Mouse (Mus musculus) hindbrain, postnatal 0 days (tissue): ENCODE results near the gene Atoh8. TPM values are rescaled to one million over a fixed set of nuclear protein-coding genes. Genes with fewer than 3 reads are reported as not detected.

Experiments
- ATAC-seq: fragments of 200-750 bp; cut with Nextera tagmentation; 2 replicates; pipeline ENCODE4 v1.8.0; 2017; ENCODE audit warnings: mild to moderate bottlenecking, moderate TSS enrichment, moderate library complexity
- DNase-seq: peaks from one replicate; pipeline ENCODE4 v3.0.0-alpha.2; 2015; ENCODE audit warnings: low spot score
- H3K27ac ChIP-seq: fragments of 300-500 bp; sonication (generic); 2 replicates; pipeline ENCODE4 v1.5.1; 2014; ENCODE audit warnings: mild to moderate bottlenecking
- H3K27me3 ChIP-seq: fragments of 300-500 bp; sonication (generic); 2 replicates; pipeline ENCODE4 v1.6.1; 2014; ENCODE audit warnings: low read length, mixed read lengths; ENCODE audit not compliant: insufficient read depth
- H3K36me3 ChIP-seq: fragments of 300-500 bp; sonication (generic); 2 replicates; pipeline ENCODE4 v1.6.1; 2014; ENCODE audit warnings: low read length, mixed read lengths; ENCODE audit not compliant: insufficient read depth
- H3K4me1 ChIP-seq: fragments of 300-500 bp; sonication (generic); 2 replicates; pipeline ENCODE4 v1.6.1; 2014; ENCODE audit warnings: antibody characterized with exemption, low read length, mixed read lengths; ENCODE audit not compliant: insufficient read depth
- H3K4me2 ChIP-seq: fragments of 300-500 bp; sonication (generic); 2 replicates; pipeline ENCODE4 v1.6.1; 2014; ENCODE audit warnings: low read depth, mild to moderate bottlenecking, low read length, moderate library complexity, mixed read lengths
- H3K4me3 ChIP-seq: fragments of 300-500 bp; sonication (generic); 2 replicates; pipeline ENCODE4 v1.5.1; 2014; ENCODE audit warnings: low read length
- H3K9ac ChIP-seq: fragments of 300-500 bp; sonication (generic); replicated peaks from 2 replicates; pipeline ENCODE4 v1.6.1; 2014; ENCODE audit warnings: mild to moderate bottlenecking, low read length, moderate library complexity, mixed read lengths
- H3K9me3 ChIP-seq: fragments of 300-500 bp; sonication (generic); 2 replicates; pipeline ENCODE4 v1.6.1; 2016; ENCODE audit warnings: low read length, mixed read lengths
- CTCF ChIP-seq: IDR thresholded peaks from 2 replicates; pipeline ENCODE4 v1.5.1; 2016; ENCODE audit warnings: antibody characterized with exemption, control low read depth, low read depth
- WGBS: fragments of 180-500 bp; shearing (Covaris S2); extraction: QIAGEN DNeasy Blood & Tissue Kit; methylation state at CpG from one replicate; pipeline ENCODE4 v1.1.7; 2014; 5-methylcytosine and 5-hydroxymethylcytosine counted together
- polyA plus RNA-seq: library from polyadenylated mRNA; unstranded; fragments of >200 nt; fragmentation: Nextera tagmentation; extraction: Ambion mirVana; gene quantifications from 2 replicates; pipeline ENCODE4 v1.2.1, GENCODE M21; 2015
- total RNA-seq: library from RNA; depleted of rRNA; stranded (reverse); fragments of >200 nt; gene quantifications from 2 replicates; pipeline ENCODE4 v1.2.3, GENCODE M21; 2014

Atoh8 gene
- total and polyA plus RNA-seq, 2 experiments from 2014 or later = 5.2 to 8.1 TPM

DNA sequence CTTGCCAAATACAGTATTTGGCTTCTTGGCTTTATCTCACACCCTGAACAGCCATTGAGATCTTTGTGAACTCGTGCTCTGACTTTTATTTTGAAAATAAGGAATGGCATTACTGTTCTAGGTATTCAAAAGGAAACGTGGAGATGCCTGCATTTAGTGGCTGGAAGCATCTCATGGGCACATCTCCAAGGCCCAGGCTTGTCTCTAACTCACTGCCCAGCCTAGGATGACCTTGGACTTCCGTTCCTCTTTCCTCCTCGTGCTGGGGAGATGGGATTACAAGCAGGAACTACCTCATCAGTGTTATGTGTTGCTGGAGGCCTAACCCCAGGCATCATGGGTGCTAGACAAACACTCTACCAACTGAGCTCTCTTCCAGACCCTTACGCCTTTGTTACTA lies 32.1 kb downstream of the Atoh8 start:
- 77% methylated on average over 5 of the region's 5 CpGs for WGBS
- Histone ChIP-seq H3K9me3 (no peaks in the 10 kb centered on the region), H3K27me3 (no peaks in the 10 kb centered on the region)

DNA sequence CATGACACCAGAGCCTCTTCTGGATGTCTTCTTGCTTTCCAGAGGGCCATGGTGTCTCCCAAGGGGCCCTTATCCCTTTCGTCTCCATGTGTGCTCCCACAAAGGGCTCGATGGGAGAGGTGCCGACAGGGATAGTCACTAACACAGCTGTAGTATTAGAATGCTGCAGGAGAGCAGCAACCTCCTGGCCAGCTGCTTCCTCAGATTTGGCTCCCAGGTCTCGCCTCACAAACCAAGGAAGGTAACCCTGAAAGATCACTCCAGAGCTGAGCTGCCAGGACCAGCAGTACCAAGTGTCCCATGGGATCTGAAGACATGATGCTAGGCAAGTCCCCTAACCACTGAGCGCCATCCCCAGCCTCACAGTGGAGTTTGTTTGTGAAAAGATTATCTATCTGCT lies 32.6 kb downstream of the Atoh8 start:
- TF ChIP-seq CTCF = no peak
- no peak overlapping the region for H3K27ac ChIP-seq
- no peak overlapping the region for H3K4me3 ChIP-seq
- 82% methylated on average over 5 of the region's 5 CpGs for WGBS
- no peaks in the 10 kb centered on the region for H3K9me3 ChIP-seq
- H3K9ac ChIP-seq = no peak overlapping the region
- no peaks in the 10 kb centered on the region for H3K36me3 ChIP-seq
- ATAC-seq (no peak), DNase-seq (no peak)
- H3K4me1 ChIP-seq = no peaks in the 10 kb centered on the region
- no peak overlapping the region for H3K4me2 ChIP-seq
- no peaks in the 10 kb centered on the region for H3K27me3 ChIP-seq

More for the DNA sequence above, 32.1 kb downstream of the Atoh8 start:
- DNase-seq (no peak), ATAC-seq (no peak)
- Histone ChIP-seq H3K4me2 (no peak overlapping the region), H3K27ac (no peak overlapping the region), H3K9ac (no peak overlapping the region), H3K4me3 (no peak overlapping the region), H3K4me1 (no peaks in the 10 kb centered on the region), H3K36me3 (no peaks in the 10 kb centered on the region)
- no peak for TF ChIP-seq CTCF

DNA sequence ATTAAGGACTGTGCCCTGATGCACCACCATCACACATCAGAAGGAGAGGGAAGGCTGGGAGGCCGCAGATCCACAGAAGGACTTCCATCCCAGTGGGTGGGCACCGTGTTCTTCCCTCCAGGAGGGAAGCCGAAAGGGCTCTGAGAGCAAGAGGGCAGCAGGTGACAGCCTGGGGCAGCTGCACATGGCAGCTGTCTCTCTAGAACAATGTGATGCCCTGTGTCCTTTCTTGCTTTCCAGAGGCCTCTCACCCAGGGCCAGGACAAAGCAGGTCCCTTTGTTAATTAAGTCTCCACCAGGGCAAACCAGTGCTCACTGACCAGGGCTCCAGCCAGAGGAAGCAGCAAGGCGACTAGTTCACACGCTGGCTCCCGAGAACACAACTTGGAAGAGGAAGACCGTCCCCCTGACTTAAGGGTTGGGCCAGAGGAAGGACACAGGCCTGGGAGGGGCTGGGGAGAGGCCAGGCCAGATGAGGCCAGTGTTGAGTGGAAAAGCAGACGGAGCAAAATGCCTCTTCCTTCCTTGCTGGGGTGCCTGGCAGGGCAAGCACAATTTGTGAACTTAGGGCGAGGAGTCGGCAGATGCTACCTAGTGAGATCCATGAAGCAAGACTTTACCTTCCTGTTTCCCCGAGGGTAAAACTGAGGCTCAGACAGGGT lies 34.7 kb downstream of the Atoh8 start:
- H3K9me3 ChIP-seq = no peaks in the 10 kb centered on the region
- 0 out of 2 replicates have a peak, but pooled peaks cover 2% of the 10 kb centered on the region for H3K27me3 ChIP-seq
- ATAC-seq (no peak), DNase-seq (no peak)
- no peak for TF ChIP-seq CTCF
- 42% methylated on average over 11 of the region's 11 CpGs for WGBS
- no peak overlapping the region for H3K4me3 ChIP-seq
- no peak overlapping the region for H3K4me2 ChIP-seq
- no peaks in the 10 kb centered on the region for H3K36me3 ChIP-seq
- no peaks in the 10 kb centered on the region for H3K4me1 ChIP-seq
- H3K9ac ChIP-seq = no peak overlapping the region
- no peak overlapping the region for H3K27ac ChIP-seq

DNA sequence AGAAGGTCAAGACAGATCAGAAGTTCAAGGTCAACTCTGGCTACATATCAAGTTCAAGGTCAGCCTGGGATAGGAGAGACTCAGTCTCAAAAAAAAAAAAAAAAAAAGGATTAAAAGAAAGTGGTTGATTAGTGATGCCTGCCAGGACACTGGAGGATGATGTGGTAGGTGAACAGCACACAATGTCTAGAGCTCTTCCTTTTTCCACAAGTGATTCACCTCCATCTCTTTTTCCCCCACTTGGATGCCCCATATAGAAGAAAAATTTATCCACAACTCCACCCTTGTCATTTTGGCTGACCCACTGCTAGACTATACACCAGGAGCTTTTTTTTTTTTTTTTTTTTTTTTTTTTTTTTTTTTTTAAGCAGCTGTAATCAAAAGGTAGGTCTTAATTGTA lies 37.9 kb downstream of the Atoh8 start:
- Histone ChIP-seq H3K4me3 (no peak overlapping the region), H3K4me1 (no peaks in the 10 kb centered on the region), H3K9ac (no peak overlapping the region), H3K36me3 (no peaks in the 10 kb centered on the region), H3K4me2 (no peak overlapping the region), H3K27ac (no peak overlapping the region), H3K27me3 (0 out of 2 replicates have a peak, but pooled peaks cover 6% of the 10 kb centered on the region), H3K9me3 (no peaks in the 10 kb centered on the region)
- DNase-seq = no peak
- ATAC-seq = no peak
- TF ChIP-seq CTCF = no peak

DNA sequence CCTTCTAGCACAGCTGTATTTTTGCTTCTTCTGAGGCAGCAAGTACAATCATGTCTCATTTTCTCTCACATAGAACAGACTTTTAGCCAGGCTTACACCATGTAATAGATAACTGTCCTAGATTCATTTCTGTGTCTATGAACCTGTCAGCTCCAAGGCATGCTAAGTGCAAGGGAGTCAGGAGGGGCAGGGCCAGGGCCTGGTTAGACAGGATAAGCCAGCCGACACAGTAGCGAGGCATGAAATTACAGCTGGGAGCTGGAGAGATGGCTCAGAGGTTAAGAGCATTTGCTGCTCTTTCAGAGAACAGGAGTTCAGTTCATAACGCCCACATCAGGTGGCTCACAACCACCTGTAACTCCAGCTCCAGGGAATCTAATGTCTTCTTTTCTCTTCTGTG lies 38.7 kb downstream of the Atoh8 start:
- Histone ChIP-seq H3K27ac (no peak overlapping the region), H3K27me3 (0 out of 2 replicates have a peak, but pooled peaks cover 6% of the 10 kb centered on the region), H3K4me1 (no peaks in the 10 kb centered on the region), H3K9me3 (no peaks in the 10 kb centered on the region), H3K4me3 (no peak overlapping the region), H3K4me2 (no peak overlapping the region), H3K36me3 (no peaks in the 10 kb centered on the region), H3K9ac (no peak overlapping the region)
- DNase-seq (no peak), ATAC-seq (no peak)
- TF ChIP-seq CTCF = no peak
- 81% methylated on average over 3 of the region's 3 CpGs for WGBS

DNA sequence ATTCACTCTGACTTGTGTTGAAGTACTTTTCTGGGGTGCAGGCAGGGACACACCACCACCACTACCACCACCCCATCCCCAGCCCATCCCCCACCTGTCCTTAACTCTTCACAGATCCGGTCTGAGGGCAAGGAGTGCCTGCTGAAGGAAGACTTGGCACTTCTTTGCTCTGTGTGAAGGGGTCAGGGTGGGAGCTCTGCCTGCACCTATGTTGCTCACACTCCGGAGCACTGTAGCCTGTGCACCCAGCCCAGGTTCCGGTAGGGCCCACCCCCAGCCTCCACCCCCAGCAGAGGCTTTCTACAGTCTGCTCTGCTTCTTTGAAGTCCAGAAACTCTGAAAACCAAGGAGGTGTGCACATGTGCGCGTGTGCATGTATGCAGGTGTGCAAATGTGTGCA lies 44.8 kb downstream of the Atoh8 start:
- H3K27me3 ChIP-seq = 0 out of 2 replicates have a peak, but pooled peaks cover 6% of the 10 kb centered on the region
- no peaks in the 10 kb centered on the region for H3K36me3 ChIP-seq
- peaks cover 9% of the 10 kb centered on the region for H3K4me1 ChIP-seq
- TF ChIP-seq CTCF = no peak
- no peak overlapping the region for H3K27ac ChIP-seq
- H3K9ac ChIP-seq = no peak overlapping the region
- ATAC-seq (no peak), DNase-seq (no peak)
- H3K4me2 ChIP-seq = no peak overlapping the region
- H3K9me3 ChIP-seq = no peaks in the 10 kb centered on the region
- WGBS = 71% methylated on average over 5 of the region's 5 CpGs
- H3K4me3 ChIP-seq = no peak overlapping the region

DNA sequence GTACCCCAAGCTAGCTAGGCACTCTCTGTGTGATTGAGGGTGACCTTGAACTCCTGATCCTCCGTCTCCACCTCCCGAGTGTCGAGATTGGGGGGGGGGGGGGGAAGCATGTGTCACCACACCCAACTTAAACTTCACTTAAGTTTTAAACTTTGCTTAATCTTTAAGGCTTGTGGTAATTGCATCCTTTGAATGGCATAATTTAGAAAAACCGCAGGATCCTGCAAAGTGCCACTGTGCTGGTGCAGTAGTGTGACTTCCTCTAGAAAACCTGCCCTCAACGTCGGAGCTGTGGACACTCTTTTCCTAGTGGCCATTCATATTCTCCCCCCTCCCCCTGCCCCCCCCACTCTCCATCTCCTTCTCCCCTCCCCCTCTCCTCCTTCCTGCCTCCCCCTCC lies 45.3 kb downstream of the Atoh8 start:
- H3K27ac ChIP-seq = no peak overlapping the region
- H3K27me3 ChIP-seq = 0 out of 2 replicates have a peak, but pooled peaks cover 4% of the 10 kb centered on the region
- no peaks in the 10 kb centered on the region for H3K36me3 ChIP-seq
- WGBS = 50% methylated on average over 6 of the region's 6 CpGs
- no peak for TF ChIP-seq CTCF
- no peak overlapping the region for H3K4me3 ChIP-seq
- H3K9ac ChIP-seq = no peak overlapping the region
- ATAC-seq (no peak), DNase-seq (no peak)
- no peak overlapping the region for H3K4me2 ChIP-seq
- peaks cover 9% of the 10 kb centered on the region for H3K4me1 ChIP-seq
- H3K9me3 ChIP-seq = no peaks in the 10 kb centered on the region
